Mouse (Mus musculus) gonadal fat pad, adult 2 months (tissue): ENCODE results near the gene Pla2g3. TPM values are rescaled to one million over a fixed set of nuclear protein-coding genes. Genes with fewer than 3 reads are reported as not detected.

ENCODE experiments used
- DNase-seq: peaks from one replicate; pipeline ENCODE4 v3.0.0-alpha.2; 2012; ENCODE audit warnings: low read depth
- polyA plus RNA-seq: library from polyadenylated mRNA; depleted of rRNA; stranded (reverse); fragments of >200 nt; gene quantifications from 2 replicates; pipeline ENCODE4 v1.2.3, GENCODE M21; 2012; rRNA removed

Gene Pla2g3
- polyA plus RNA-seq, 1 experiment, result 0.27 TPM

- no peak for DNase-seq
These were observed 49.6 kb downstream of the Pla2g3 start for GRCm38 (mm10) chr11:3537711-3538110.

- no peak for DNase-seq
These were observed 50.3 kb downstream of the Pla2g3 start for GRCm38 (mm10) chr11:3538341-3538740.

- no peak for DNase-seq
These were observed 51.2 kb downstream of the Pla2g3 start for GRCm38 (mm10) chr11:3539111-3539825.

GRCm38 (mm10) chr11:3539826-3540196 is 51.7 kb downstream of the Pla2g3 start:
- no peak for DNase-seq

- DNase-seq, result no peak
These were observed 52.5 kb downstream of the Pla2g3 start, which contains the start of gene Smtn for GRCm38 (mm10) chr11:3540451-3541085. TSS of gene Smtn (minus strand) at chr11:3540612.

GRCm38 (mm10) chr11:3541932-3542331 is 53.8 kb downstream of the Pla2g3 start:
- DNase-seq, result no peak

- DNase-seq, result no peak
These were observed 54.9 kb downstream of the Pla2g3 start for GRCm38 (mm10) chr11:3543001-3543400.

- DNase-seq, result no peak
These were observed 56.3 kb downstream of the Pla2g3 start for GRCm38 (mm10) chr11:3544409-3544808.

GRCm38 (mm10) chr11:3545531-3546241 is 57.6 kb downstream of the Pla2g3 start:
- DNase-seq, result no peak

GRCm38 (mm10) chr11:3546242-3546562 is 58.1 kb downstream of the Pla2g3 start:
- no peak for DNase-seq

GRCm38 (mm10) chr11:3547047-3547446 is 59.0 kb downstream of the Pla2g3 start:
- no peak for DNase-seq

- no peak for DNase-seq
These were observed 59.9 kb downstream of the Pla2g3 start for GRCm38 (mm10) chr11:3547969-3548368.

GRCm38 (mm10) chr11:3548564-3549295 is 60.6 kb downstream of the Pla2g3 start:
- DNase-seq, result no peak

Other genes with a start within 250 kb of the Pla2g3 start
- gene Drg1, start 221.9 kb upstream of the Pla2g3 start, polyA plus RNA-seq, result 27.0 and 30.3 TPM in 2 replicates
- 43.8 and 57.4 TPM in 2 replicates for gene Patz1, start 199.4 kb upstream of the Pla2g3 start, polyA plus RNA-seq
- gene Pik3ip1, start 157.9 kb upstream of the Pla2g3 start, polyA plus RNA-seq, result 18.2 and 24.5 TPM in 2 replicates
- 71.3 and 75.6 TPM in 2 replicates for gene Limk2, start 79.1 kb upstream of the Pla2g3 start, polyA plus RNA-seq
- gene Rnf185, start 35.9 kb upstream of the Pla2g3 start, polyA plus RNA-seq, result 39.3 and 39.5 TPM in 2 replicates
- 1.3 and 2.0 TPM in 2 replicates for gene Inpp5j, start 16.5 kb downstream of the Pla2g3 start, polyA plus RNA-seq
- gene Selenom, start 26.4 kb downstream of the Pla2g3 start, polyA plus RNA-seq, result 90.6 and 93.3 TPM in 2 replicates
- gene Smtn, start 52.3 kb downstream of the Pla2g3 start, polyA plus RNA-seq, result 22.5 and 44.5 TPM in 2 replicates
- gene Morc2a, start 160.9 kb downstream of the Pla2g3 start, polyA plus RNA-seq, result 9.0 and 10.1 TPM in 2 replicates